Mouse (Mus musculus) embryonic facial prominence, embryonic 13.5 days (tissue): ENCODE measurements around the gene Emc7. TPM values are rescaled to one million over a fixed set of nuclear protein-coding genes. Genes with fewer than 3 reads are reported as not detected.

Experiments used
- polyA plus RNA-seq: library from polyadenylated mRNA; unstranded; fragments of >200 nt; fragmentation: Nextera tagmentation; extraction: Ambion mirVana; gene quantifications from 2 replicates; pipeline ENCODE4 v1.2.1, GENCODE M21; 2015

The Emc7 gene
- polyA plus RNA-seq, 1 experiment from 2014 or later, result 14.9 TPM

Other genes with a start within 250 kb of the Emc7 start
- gene Lpcat4, start 215.5 kb upstream of the Emc7 start, polyA plus RNA-seq, result 15.3 and 15.4 TPM in 2 replicates
- gene Nutm1, start 195.7 kb upstream of the Emc7 start, polyA plus RNA-seq, result not detected in 2 replicates
- gene Nop10, start 193.1 kb upstream of the Emc7 start, polyA plus RNA-seq, result 196 and 214 TPM in 2 replicates
- 11.0 and 11.9 TPM in 2 replicates for gene Slc12a6, start 189.2 kb upstream of the Emc7 start, polyA plus RNA-seq
- gene Gm21985, start 188.7 kb upstream of the Emc7 start, polyA plus RNA-seq, result not detected in 2 replicates
- 104 and 111 TPM in 2 replicates for gene Emc4, start 87.0 kb upstream of the Emc7 start, polyA plus RNA-seq
- 46.6 and 47.7 TPM in 2 replicates for gene Katnbl1, start 75.8 kb upstream of the Emc7 start, polyA plus RNA-seq
- gene Chrm5, start 25.8 kb downstream of the Emc7 start, polyA plus RNA-seq, result not detected in 2 replicates
- 5.3 and 6.5 TPM in 2 replicates for gene Aven, start 38.0 kb downstream of the Emc7 start, polyA plus RNA-seq